Mouse (Mus musculus): ENCODE results near the gene Arap1.

DNA sequence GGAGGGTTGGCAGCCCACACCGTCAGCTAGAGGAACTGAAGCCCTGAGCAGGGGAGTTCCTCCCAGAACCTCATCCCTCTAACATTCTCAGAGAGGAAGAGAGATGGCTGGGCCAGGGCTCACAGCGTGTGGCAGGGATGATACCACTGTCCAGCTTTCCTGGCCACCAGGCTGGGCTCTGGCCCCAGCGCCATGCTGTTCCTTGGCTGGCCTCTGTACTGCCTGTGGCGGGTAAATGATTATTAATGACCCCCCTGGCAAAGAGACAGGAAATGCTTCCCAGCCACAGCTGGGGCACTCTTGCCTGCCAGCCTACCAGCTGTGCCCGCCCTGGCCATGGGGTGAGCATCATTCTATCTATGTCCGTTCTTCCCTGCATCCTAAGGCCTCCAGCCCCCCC is 107.3 kb downstream of the Arap1 start:
- TF ChIP-seq POLR2A (IDR thresholded peaks at IDR 0.05; ENCODE audit: extremely low read depth, insufficient read depth, low read length) (no peak), CTCF (IDR thresholded peaks at IDR 0.05; ENCODE audit: low read depth, low read length) (no peak)
